Mouse (Mus musculus) stomach, postnatal 0 days (tissue): ENCODE data around the gene Zfp866. TPM values are rescaled to one million over a fixed set of nuclear protein-coding genes. Genes with fewer than 3 reads are reported as not detected.

Experiments
- ATAC-seq: fragments of 200-750 bp; cut with Nextera tagmentation; 2 replicates; pipeline ENCODE4 v1.8.0; 2017; ENCODE audit not compliant: low FRiP score, low TSS enrichment
- DNase-seq: peaks from one replicate; pipeline ENCODE4 v3.0.0-alpha.2; 2016; ENCODE audit warnings: low spot score
- H3K27ac ChIP-seq: fragments of 300-500 bp; sonication (generic); replicated peaks from 2 replicates; pipeline ENCODE4 v1.5.1; 2014; ENCODE audit warnings: mild to moderate bottlenecking, control low read depth
- H3K27me3 ChIP-seq: fragments of 300-500 bp; sonication (generic); 2 replicates; pipeline ENCODE4 v1.6.1; 2014; ENCODE audit warnings: low read length; ENCODE audit not compliant: control insufficient read depth, insufficient read depth
- H3K36me3 ChIP-seq: fragments of 300-500 bp; sonication (generic); 2 replicates; pipeline ENCODE4 v1.6.1; 2014; ENCODE audit warnings: low read length, mixed read lengths; ENCODE audit not compliant: control insufficient read depth, insufficient read depth
- H3K4me1 ChIP-seq: fragments of 300-500 bp; sonication (generic); replicated peaks from 2 replicates; pipeline ENCODE4 v1.6.1; 2014; ENCODE audit warnings: antibody characterized with exemption; ENCODE audit not compliant: control insufficient read depth, insufficient read depth
- H3K4me2 ChIP-seq: fragments of 300-500 bp; sonication (generic); replicated peaks from 2 replicates; pipeline ENCODE4 v1.6.1; 2014; ENCODE audit warnings: low read depth, mild to moderate bottlenecking, control low read depth, moderate library complexity
- H3K4me3 ChIP-seq: fragments of 300-500 bp; sonication (generic); 2 replicates; pipeline ENCODE4 v1.5.1; 2014; ENCODE audit warnings: low read depth, low read length, control low read depth
- H3K9ac ChIP-seq: fragments of 300-500 bp; sonication (generic); 2 replicates; pipeline ENCODE4 v1.6.1; 2014; ENCODE audit warnings: mild to moderate bottlenecking, low read length, control low read depth, mixed read lengths
- H3K9me3 ChIP-seq: fragments of 300-500 bp; sonication (generic); 2 replicates; pipeline ENCODE4 v1.6.1; 2016; ENCODE audit warnings: low read length; ENCODE audit not compliant: control insufficient read depth
- CTCF ChIP-seq: IDR thresholded peaks from 2 replicates; pipeline ENCODE4 v1.5.1; 2016; ENCODE audit warnings: antibody characterized with exemption, low read depth, mild to moderate bottlenecking, moderate library complexity
- EP300 ChIP-seq: optimal IDR thresholded peaks from 2 replicates; pipeline ENCODE3; 2016; ENCODE audit warnings: antibody characterized with exemption
- WGBS: fragments of 180-500 bp; shearing (Covaris S2); extraction: QIAGEN DNeasy Blood & Tissue Kit; methylation state at CpG from one replicate; pipeline ENCODE4 v1.1.7; 2014; 5-methylcytosine and 5-hydroxymethylcytosine counted together
- polyA plus RNA-seq: library from polyadenylated mRNA; unstranded; fragments of >200 nt; fragmentation: Nextera tagmentation; extraction: Ambion mirVana; gene quantifications from 2 replicates; pipeline ENCODE4 v1.2.1, GENCODE M21; 2015

Zfp866 gene
- polyA plus RNA-seq, 1 experiment from 2014 or later: 9.0 TPM

DNA sequence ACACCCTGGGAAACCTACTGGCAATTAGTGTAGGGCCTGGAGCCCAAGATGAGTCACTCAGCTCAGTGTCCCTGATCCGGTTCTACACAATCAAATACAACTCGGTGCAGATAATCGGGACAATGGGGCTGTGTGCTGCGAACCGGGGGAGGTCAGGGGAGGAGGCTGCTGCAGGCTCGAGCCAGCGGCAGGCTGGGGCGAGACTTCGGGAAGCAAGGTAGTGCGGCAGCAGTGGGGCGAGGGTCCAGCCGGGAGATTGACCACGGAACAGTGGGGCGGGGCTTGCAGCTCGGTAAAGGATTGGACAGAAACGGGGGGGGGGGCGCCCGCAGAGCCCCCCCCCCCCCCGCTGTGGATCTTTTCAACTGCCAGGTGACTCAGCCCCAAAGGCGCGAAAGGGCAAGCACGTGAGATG lies 31.0 kb upstream of the Zfp866 start:
- Histone ChIP-seq H3K27me3 (no peaks in the 10 kb centered on the region), H3K27ac (peak overlapping the region; percentile 40; the same call in 1 of the 2 replicates), H3K4me1 (no peaks in the 10 kb centered on the region), H3K4me2 (peak overlapping the region; percentile 87), H3K36me3 (peaks cover 3% of the 10 kb centered on the region; the same call in 1 of the 2 replicates), H3K9me3 (no peaks in the 10 kb centered on the region), H3K4me3 (peak overlapping the region; percentile 53), H3K9ac (peak overlapping the region; percentile 70)
- DNase-seq (peak; percentile 51), ATAC-seq (peak; percentile 63)
- TF ChIP-seq CTCF: no peak
- no peak for TF ChIP-seq EP300
- 1% methylated on average over 15 of the region's 22 CpGs for WGBS

DNA sequence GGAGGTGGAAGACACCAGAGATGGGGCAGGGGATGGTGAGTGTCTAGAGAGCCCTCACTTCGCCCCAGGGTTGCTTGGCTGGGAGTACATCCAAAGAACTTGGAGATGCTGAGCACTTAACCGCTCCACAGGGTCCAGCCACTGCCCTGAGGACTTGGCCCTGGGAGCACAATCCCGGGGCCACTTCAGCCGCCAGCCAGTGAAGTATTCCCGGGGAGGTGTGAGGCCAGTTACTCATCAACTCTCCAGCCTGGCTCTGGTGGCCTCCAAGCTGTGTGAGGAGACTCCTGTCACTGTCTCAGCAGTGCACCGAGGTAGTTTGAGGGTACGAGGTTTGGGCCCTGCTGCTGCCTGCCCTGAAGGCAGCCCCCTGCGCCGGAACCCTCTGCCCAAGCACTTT lies 29.5 kb upstream of the Zfp866 start:
- 81% methylated on average over 9 of the region's 9 CpGs for WGBS
- no peak overlapping the region for H3K4me3 ChIP-seq
- ATAC-seq: no peak

DNA sequence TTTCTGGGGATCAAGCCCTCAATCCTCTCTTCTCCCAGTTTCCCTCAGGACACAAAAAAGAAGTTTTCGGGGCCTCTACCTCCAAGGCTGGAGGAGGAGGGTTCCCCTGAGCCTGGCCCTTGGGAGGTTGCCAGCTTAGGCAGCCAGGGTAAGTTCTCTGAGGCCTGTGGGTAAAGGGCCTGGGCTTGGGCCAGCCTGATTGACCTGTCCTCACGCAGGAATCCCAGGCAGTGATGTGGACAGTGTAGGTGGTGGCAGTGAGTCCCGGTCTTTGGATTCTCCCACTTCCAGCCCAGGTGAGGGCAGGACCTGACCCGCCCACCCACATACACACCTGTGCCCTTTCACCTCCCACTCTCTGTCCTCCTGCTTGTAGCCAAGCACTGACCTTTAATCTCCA lies 24.4 kb upstream of the Zfp866 start:
- Histone ChIP-seq H3K4me3 (no peak overlapping the region), H3K4me2 (no peak overlapping the region), H3K27me3 (no peaks in the 10 kb centered on the region), H3K27ac (no peak overlapping the region), H3K36me3 (peaks cover 5% of the 10 kb centered on the region), H3K4me1 (no peaks in the 10 kb centered on the region), H3K9me3 (no peaks in the 10 kb centered on the region), H3K9ac (no peak overlapping the region)
- ATAC-seq: no peak
- WGBS: 92% methylated on average over 4 of the region's 4 CpGs
- TF ChIP-seq EP300 (no peak), CTCF (no peak)
- DNase-seq: no peak

More for the DNA sequence above, 29.5 kb upstream of the Zfp866 start:
- Histone ChIP-seq H3K36me3 (peaks cover 3% of the 10 kb centered on the region; the same call in 1 of the 2 replicates), H3K4me1 (no peaks in the 10 kb centered on the region), H3K9ac (no peak overlapping the region), H3K27ac (no peak overlapping the region), H3K4me2 (no peak overlapping the region), H3K27me3 (no peaks in the 10 kb centered on the region), H3K9me3 (no peaks in the 10 kb centered on the region)
- no peak for DNase-seq
- TF ChIP-seq EP300: no peak
- no peak for TF ChIP-seq CTCF

DNA sequence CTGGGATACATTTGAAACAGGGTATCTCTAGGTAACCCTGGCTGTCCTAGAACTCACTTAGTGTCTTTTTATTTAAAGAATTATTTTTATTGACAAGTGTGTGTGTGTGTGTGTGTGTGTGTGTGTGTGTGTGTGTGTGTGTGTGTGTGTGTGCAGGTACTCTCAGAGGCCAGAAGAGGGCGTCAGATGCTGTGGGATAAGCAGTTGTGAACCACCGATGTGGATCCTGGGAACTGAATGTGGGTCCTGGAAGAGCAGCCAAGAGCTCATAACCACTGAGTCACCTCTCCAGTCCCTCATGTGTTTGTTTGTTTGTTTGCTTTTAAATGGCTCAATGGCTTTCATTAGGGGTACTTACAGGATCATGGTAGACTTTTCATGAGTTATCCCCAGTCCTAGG lies 23.9 kb upstream of the Zfp866 start:
- H3K4me2 ChIP-seq: no peak overlapping the region
- H3K4me3 ChIP-seq: no peak overlapping the region
- H3K36me3 ChIP-seq: peaks cover 5% of the 10 kb centered on the region
- H3K4me1 ChIP-seq: no peaks in the 10 kb centered on the region
- H3K27me3 ChIP-seq: no peaks in the 10 kb centered on the region
- no peak overlapping the region for H3K27ac ChIP-seq
- no peak overlapping the region for H3K9ac ChIP-seq
- 92% methylated on average over 2 of the region's 2 CpGs for WGBS
- DNase-seq: no peak
- no peaks in the 10 kb centered on the region for H3K9me3 ChIP-seq
- TF ChIP-seq CTCF (no peak), EP300 (no peak)
- no peak for ATAC-seq

DNA sequence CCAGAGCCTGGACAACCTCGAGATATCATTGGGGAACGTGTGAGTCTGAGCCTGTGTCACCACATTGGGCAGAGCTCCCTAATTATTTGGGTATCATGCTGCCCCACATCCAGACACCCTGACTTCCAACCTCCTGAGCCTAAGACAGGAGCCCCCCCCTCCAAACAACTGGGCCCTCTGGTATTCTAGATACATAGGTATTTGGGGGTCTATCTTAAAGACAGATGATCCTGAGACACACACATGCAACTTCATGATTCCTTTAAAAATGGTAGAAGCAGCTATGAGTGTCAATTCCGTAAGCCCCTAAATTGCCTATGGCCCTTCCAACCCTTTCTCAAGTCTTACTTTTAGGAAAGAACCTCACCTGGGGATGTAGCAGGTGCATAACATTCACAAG lies 18.8 kb upstream of the Zfp866 start:
- DNase-seq (no peak), ATAC-seq (no peak)
- H3K27ac ChIP-seq: no peak overlapping the region
- peaks cover 26% of the 10 kb centered on the region for H3K36me3 ChIP-seq
- no peak for TF ChIP-seq CTCF
- no peak for TF ChIP-seq EP300
- H3K27me3 ChIP-seq: no peaks in the 10 kb centered on the region
- no peak overlapping the region for H3K9ac ChIP-seq
- WGBS: 59% methylated on average over 3 of the region's 3 CpGs
- no peaks in the 10 kb centered on the region for H3K4me1 ChIP-seq
- no peak overlapping the region for H3K4me2 ChIP-seq
- H3K9me3 ChIP-seq: no peaks in the 10 kb centered on the region
- H3K4me3 ChIP-seq: no peak overlapping the region

DNA sequence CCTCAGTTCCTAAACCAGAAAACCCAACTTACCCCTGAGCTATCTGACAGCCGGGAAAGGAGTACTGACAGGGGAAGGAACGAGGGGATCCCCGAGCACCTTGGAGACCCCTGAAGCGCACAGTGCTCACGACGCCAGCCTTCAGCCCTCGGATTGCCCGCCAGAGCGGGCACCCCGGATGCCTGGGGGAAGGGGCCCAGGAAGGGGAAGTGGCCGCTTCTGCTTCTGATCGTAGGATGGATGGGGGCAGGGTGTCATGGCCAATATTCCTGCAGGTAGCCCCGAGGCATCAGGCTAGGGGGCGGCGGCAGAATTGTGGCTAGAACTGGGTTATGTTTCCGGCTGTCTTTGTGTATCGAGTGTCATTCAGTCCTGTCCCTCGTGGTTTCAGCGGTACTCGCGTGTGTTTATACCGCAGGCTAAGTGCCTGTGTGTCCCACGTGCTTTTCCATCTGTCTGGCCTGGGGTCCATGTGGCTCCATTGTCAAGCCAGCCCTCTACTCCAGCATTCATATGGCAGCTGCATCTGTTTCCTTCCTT lies 18.0 kb upstream of the Zfp866 start:
- H3K36me3 ChIP-seq: peaks cover 28% of the 10 kb centered on the region

More for the DNA sequence above, 18.0 kb upstream of the Zfp866 start:
- WGBS: 1% methylated on average over 23 of the region's 23 CpGs
- Histone ChIP-seq H3K27me3 (no peaks in the 10 kb centered on the region), H3K4me2 (peak overlapping the region; percentile 96), H3K4me3 (peak overlapping the region; percentile 62), H3K9ac (peak overlapping the region; percentile 75), H3K27ac (peak overlapping the region; percentile 8; the same call in 1 of the 2 replicates), H3K4me1 (no peaks in the 10 kb centered on the region), H3K9me3 (no peaks in the 10 kb centered on the region)
- no peak for TF ChIP-seq CTCF
- TF ChIP-seq EP300: no peak
- DNase-seq: peak; percentile 43
- ATAC-seq: peak; percentile 30
